Mouse (Mus musculus) cortical plate, adult 2 months (tissue): ENCODE data around the gene Emp3. TPM values are rescaled to one million over a fixed set of nuclear protein-coding genes. Genes with fewer than 3 reads are reported as not detected.

Experiments used
- H3K27ac ChIP-seq: fragments of 200-500 bp; 2 replicates; pipeline ENCODE4 v1.5.1; 2012; ENCODE audit warnings: low read length, control low read depth, inconsistent platforms; ENCODE audit not compliant: insufficient read depth
- H3K4me1 ChIP-seq: fragments of 200-500 bp; 2 replicates; pipeline ENCODE4 v1.6.1; 2011; ENCODE audit warnings: low read length; ENCODE audit not compliant: control insufficient read depth, insufficient read depth
- H3K4me3 ChIP-seq: fragments of 200-500 bp; 2 replicates; pipeline ENCODE4 v1.5.1; 2011; ENCODE audit warnings: mild to moderate bottlenecking, low read length, control low read depth; ENCODE audit not compliant: insufficient read depth
- CTCF ChIP-seq: fragments of 200-500 bp; IDR thresholded peaks from 2 replicates; pipeline ENCODE4 v1.5.1; 2011; ENCODE audit warnings: mild to moderate bottlenecking, control low read depth, low read length; ENCODE audit not compliant: insufficient read depth; ENCODE audit errors: extremely low read depth
- POLR2A ChIP-seq: fragments of 200-500 bp; IDR thresholded peaks from 2 replicates; pipeline ENCODE4 v1.6.1; 2011; ENCODE audit warnings: mild to moderate bottlenecking, low read length, control low read depth; ENCODE audit not compliant: insufficient read depth; ENCODE audit errors: extremely low read depth
- polyA plus RNA-seq: library from polyadenylated mRNA; depleted of rRNA; stranded (reverse); fragments of >200 nt; gene quantifications from 2 replicates; pipeline ENCODE4 v1.2.3, GENCODE M21; 2012

Gene Emp3
- polyA plus RNA-seq, 1 experiment: 10.4 TPM

- H3K4me1 ChIP-seq: no peaks in the 10 kb centered on the region
- TF ChIP-seq CTCF (no peak), POLR2A (no peak)
- no peak overlapping the region for H3K27ac ChIP-seq
- no peak overlapping the region for H3K4me3 ChIP-seq
Measured at GRCm38 (mm10) chr7:45924429-45924816, 3.2 kb upstream of the Emp3 start.

- no peak for TF ChIP-seq CTCF
- no peak for TF ChIP-seq POLR2A
- no peaks in the 10 kb centered on the region for H3K4me1 ChIP-seq
- peak within 1 kb of the TSS; percentile 54 for H3K4me3 ChIP-seq
- H3K27ac ChIP-seq: peak within 1 kb of the TSS; percentile 33
Measured at GRCm38 (mm10) chr7:45923762-45924428, 2.7 kb upstream of the Emp3 start, which contains the start of gene Ccdc114. Ccdc114 (plus strand) TSS chr7:45924072.

GRCm38 (mm10) chr7:45922928-45923761, 1.9 kb upstream of the Emp3 start:
- Histone ChIP-seq H3K4me3 (peak overlapping the region; percentile 54), H3K4me1 (no peaks in the 10 kb centered on the region), H3K27ac (peak overlapping the region; percentile 33)
- no peak for TF ChIP-seq CTCF
- peak; percentile 71 for TF ChIP-seq POLR2A

GRCm38 (mm10) chr7:45921950-45922600, 871 bp upstream of the Emp3 start:
- H3K4me3 ChIP-seq: no peak overlapping the region
- TF ChIP-seq POLR2A (no peak), CTCF (no peak)
- H3K27ac ChIP-seq: no peak overlapping the region
- H3K4me1 ChIP-seq: peaks cover 3% of the 10 kb centered on the region; the same call in 1 of the 2 replicates

- Histone ChIP-seq H3K27ac (no peak overlapping the region), H3K4me1 (peaks cover 7% of the 10 kb centered on the region; the same call in 1 of the 2 replicates), H3K4me3 (no peak overlapping the region)
- TF ChIP-seq CTCF (no peak), POLR2A (no peak)
Measured at GRCm38 (mm10) chr7:45920583-45921241, 492 bp downstream of the Emp3 start.

- TF ChIP-seq CTCF (no peak), POLR2A (no peak)
- Histone ChIP-seq H3K27ac (no peak overlapping the region), H3K4me1 (peaks cover 7% of the 10 kb centered on the region; the same call in 1 of the 2 replicates), H3K4me3 (no peak overlapping the region)
Measured at GRCm38 (mm10) chr7:45919761-45920160, 1.4 kb downstream of the Emp3 start.

- no peak overlapping the region for H3K4me3 ChIP-seq
- TF ChIP-seq CTCF (peak; percentile 23; the same call in 1 of the 2 replicates), POLR2A (no peak)
- H3K4me1 ChIP-seq: peaks cover 7% of the 10 kb centered on the region; the same call in 1 of the 2 replicates
- no peak overlapping the region for H3K27ac ChIP-seq
Measured at GRCm38 (mm10) chr7:45919083-45919671, 2.0 kb downstream of the Emp3 start.

GRCm38 (mm10) chr7:45917926-45918325, 3.3 kb downstream of the Emp3 start:
- H3K4me3 ChIP-seq: no peak overlapping the region
- peaks cover 7% of the 10 kb centered on the region; the same call in 1 of the 2 replicates for H3K4me1 ChIP-seq
- TF ChIP-seq POLR2A: no peak
- no peak for TF ChIP-seq CTCF
- no peak overlapping the region for H3K27ac ChIP-seq

GRCm38 (mm10) chr7:45917004-45917704, 4.0 kb downstream of the Emp3 start:
- H3K4me3 ChIP-seq: peak overlapping the region; percentile 45; the same call in 1 of the 2 replicates
- H3K4me1 ChIP-seq: peaks cover 7% of the 10 kb centered on the region; the same call in 1 of the 2 replicates
- H3K27ac ChIP-seq: no peak overlapping the region
- TF ChIP-seq POLR2A (no peak), CTCF (no peak)
